In the genomic region with DNA sequence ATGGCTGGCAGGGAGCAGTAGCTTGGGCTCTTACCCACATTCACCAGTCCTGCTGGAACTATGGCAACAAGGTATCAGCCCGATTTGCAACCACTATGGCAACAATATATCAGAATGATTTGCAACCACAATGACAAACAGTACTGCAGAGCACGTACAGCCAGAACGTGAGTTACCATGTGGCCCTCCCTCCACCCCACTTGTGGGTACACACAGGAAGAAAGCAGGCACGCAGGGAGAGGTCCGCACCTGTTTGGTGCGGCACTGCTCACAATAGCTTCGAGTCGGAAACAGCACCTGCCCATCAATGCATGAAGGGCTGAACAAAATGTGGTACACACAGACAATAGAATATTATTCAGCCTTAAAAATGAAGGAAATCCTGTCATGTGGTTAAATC, we compare ENCODE assay signal across 26 mouse cellular contexts. TPM values are rescaled to one million over a fixed set of nuclear protein-coding genes. Genes with fewer than 3 reads are reported as not detected.
DNase-seq lines count a peak whose midpoint lies in the region; ATAC-seq and TF ChIP-seq lines count a peak whose summit lies in the region.
"Had no signal": no experiment of that assay in that cellular context is flagged by ENCODE, and none has a peak within 500 bp of the region (broad histone marks: within the 10 kb centered on the region; RNA-seq: fewer than 3 reads in every experiment).

No protein-coding gene starts in this region.

- no peaks in the 10 kb centered on the region for H3K27me3 ChIP-seq in spleen, adult 2 months (ENCODE audit: control insufficient read depth, insufficient read depth, low read length)
- H3K27me3 ChIP-seq in intestine, embryonic 15.5 days (replicated peaks): no peaks in the 10 kb centered on the region
- H3K27me3 ChIP-seq: limb, embryonic 13.5 days; liver, embryonic 13.5 days; Patski had no signal

- H3K27ac ChIP-seq in spleen, adult 2 months (ENCODE audit: insufficient read depth, low read length): 0 out of 2 replicates have a peak overlapping the region, but pooled peaks have one; percentile 41
- no peak overlapping the region for H3K27ac ChIP-seq in intestine, embryonic 15.5 days
- H3K27ac ChIP-seq: embryonic facial prominence, embryonic 10.5 days; kidney, postnatal 0 days; limb, embryonic 13.5 days had no signal

- H3K9ac ChIP-seq in intestine, embryonic 15.5 days: no peak overlapping the region
- H3K9ac ChIP-seq: limb, embryonic 13.5 days; liver, embryonic 13.5 days; lung, embryonic 14.5 days had no signal

- peak in 1 of 2 experiments; percentile 25 for DNase-seq in spleen, adult 2 months (ENCODE audit: low read depth in 1 of 2, low spot score in 2 of 2)
- no peak for DNase-seq in spleen, postnatal 14 days (ENCODE audit: low spot score in 2 of 2)
- DNase-seq in CD8-positive naive resting alpha-beta T cell, adult 2 months (ENCODE audit: low read depth in 2 of 2, low spot score in 2 of 2): peak; percentile 18 to 26
- peak; percentile 61 to 64 for DNase-seq in thymus, adult 18-20 months
- DNase-seq in thymus, postnatal 4 days: peak; percentile 70
- DNase-seq in right cerebral cortex, postnatal 10 days (ENCODE audit: low spot score in 2 of 2): no peak
- DNase-seq: adrenal gland, postnatal 36 days; cerebellum, adult 2 months; cerebellum, postnatal 36 days; gastrocnemius, postnatal 14 days; heart, adult 18-20 months; heart, postnatal 36 days; kidney, adult 18-20 months; liver, embryonic 13.5 days; lung, embryonic 14.5 days; lung, postnatal 4 days; retina, postnatal 1 day; right cerebral cortex, postnatal 4 days had no signal

- no peak overlapping the region for H3K4me2 ChIP-seq in intestine, embryonic 15.5 days (replicated peaks)
- H3K4me2 ChIP-seq: limb, embryonic 13.5 days; liver, embryonic 13.5 days; lung, embryonic 14.5 days had no signal

- H3K36me3 ChIP-seq in spleen, adult 2 months (ENCODE audit: control insufficient read depth, insufficient read depth, low read length): peaks cover 56% of the 10 kb centered on the region
- peaks cover 21% of the 10 kb centered on the region for H3K36me3 ChIP-seq in intestine, embryonic 15.5 days

- TF ChIP-seq POLR2A in spleen, adult 2 months (IDR thresholded peaks at IDR 0.05; ENCODE audit: low read depth, low read length): no peak

- H3K9me3 ChIP-seq in intestine, embryonic 15.5 days: no peaks in the 10 kb centered on the region
- H3K9me3 ChIP-seq: embryonic facial prominence, embryonic 10.5 days; limb, embryonic 13.5 days; liver, embryonic 13.5 days had no signal

- no peaks in the 10 kb centered on the region for H3K4me1 ChIP-seq in spleen, adult 2 months (ENCODE audit: control insufficient read depth, insufficient read depth, insufficient read length)
- H3K4me1 ChIP-seq in intestine, embryonic 15.5 days (replicated peaks): no peaks in the 10 kb centered on the region
- H3K4me1 ChIP-seq: embryonic facial prominence, embryonic 10.5 days; limb, embryonic 13.5 days had no signal

- no peak for TF ChIP-seq CTCF in spleen, adult 2 months (IDR thresholded peaks at IDR 0.05; ENCODE audit: extremely low read depth, insufficient read depth, insufficient read length, insufficient replicate concordance)

- 27% methylated on average over 8 of the region's 8 CpGs for WGBS in spleen, adult 2 months
- WGBS in intestine, embryonic 15.5 days: 84% methylated on average over 8 of the region's 8 CpGs

- no peak overlapping the region for H3K4me3 ChIP-seq in spleen, adult 2 months (ENCODE audit: extremely low read depth, insufficient read depth, insufficient read length)
- H3K4me3 ChIP-seq in intestine, embryonic 15.5 days (replicated peaks): no peak overlapping the region
- H3K4me3 ChIP-seq: embryonic facial prominence, embryonic 10.5 days; limb, embryonic 13.5 days; liver, embryonic 13.5 days had no signal

- ATAC-seq in intestine, embryonic 15.5 days: no peak
- ATAC-seq: activated CD4-positive, CD25-positive, alpha-beta regulatory T cell, adult 4 months; hindbrain, embryonic 16.5 days; midbrain, embryonic 16.5 days; Patski had no signal

RNA-seq across cellular contexts. Expression of a gene that starts 29.8 kb away (rescaled TPM):
- 19.1 and 21.3 TPM in 2 replicates for polyA plus RNA-seq in spleen, adult 2 months (2012; rRNA removed)
- 15.5 and 15.8 TPM in 2 replicates for polyA plus RNA-seq in intestine, embryonic 15.5 days (2015; fragmentation: Nextera tagmentation; extraction: Ambion mirVana)

Comparison
In these comparisons a context has a peak if more than half of its experiments do, and no peak if none do; other contexts are left out.
1. DNase-seq: peak in CD8-positive naive resting alpha-beta T cell, adult 2 months (2 of 2), thymus, adult 18-20 months (2 of 2) and thymus, postnatal 4 days (single experiment); none in spleen, postnatal 14 days (0 of 2) and right cerebral cortex, postnatal 10 days (0 of 2).